10 mouse cellular contexts compared by ENCODE assay signal in genomic region chr12:76548082-76548423, GRCm38 (mm10). TPM values are rescaled to one million over a fixed set of nuclear protein-coding genes. Genes with fewer than 3 reads are reported as not detected.
DNase-seq lines count a peak whose midpoint lies in the region; ATAC-seq and TF ChIP-seq lines count a peak whose summit lies in the region.
"Had no signal": no experiment of that assay in that cellular context is flagged by ENCODE, and none has a peak within 500 bp of the region (broad histone marks: within the 10 kb centered on the region; RNA-seq: fewer than 3 reads in every experiment).

No protein-coding gene starts in this region.

- H3K36me3 ChIP-seq in heart, embryonic 11.5 days (ENCODE audit: control insufficient read depth, insufficient read depth, low read length): no peaks in the 10 kb centered on the region
- H3K36me3 ChIP-seq in embryonic facial prominence, embryonic 13.5 days: no peaks in the 10 kb centered on the region

- no peak for TF ChIP-seq CTCF in left cerebral cortex, adult 2 months (IDR thresholded peaks at IDR 0.05)

- no peak for DNase-seq in heart, postnatal 10 days
- DNase-seq in left cerebral cortex, adult 2 months (ENCODE audit: extremely low spot score in 1 of 2, low spot score in 2 of 2): no peak
- no peak for DNase-seq in left cerebral cortex, postnatal 4 days
- no peak for DNase-seq in adrenal gland, adult 18-20 months (ENCODE audit: low spot score in 2 of 2)
- DNase-seq: gastrocnemius, postnatal 14 days; right cerebral cortex, postnatal 14 days had no signal

- 31% methylated on average over 7 of the region's 7 CpGs for WGBS in heart, embryonic 11.5 days (ENCODE audit: insufficient replicate concordance)
- WGBS in embryonic facial prominence, embryonic 13.5 days: 13% methylated on average over 7 of the region's 7 CpGs

- no peak overlapping the region for H3K4me3 ChIP-seq in heart, embryonic 11.5 days (ENCODE audit: low read depth, low read length)
- peak overlapping the region; percentile 36; the same call in 1 of the 2 replicates for H3K4me3 ChIP-seq in left cerebral cortex, adult 2 months
- no peak overlapping the region for H3K4me3 ChIP-seq in embryonic facial prominence, embryonic 13.5 days

- H3K9ac ChIP-seq in heart, embryonic 11.5 days (ENCODE audit: low read depth, low read length): no peak overlapping the region
- no peak overlapping the region for H3K9ac ChIP-seq in embryonic facial prominence, embryonic 13.5 days

- H3K4me2 ChIP-seq in heart, embryonic 11.5 days: peak overlapping the region; percentile 58; the same call in 1 of the 2 replicates
- H3K4me2 ChIP-seq in embryonic facial prominence, embryonic 13.5 days: peak overlapping the region; percentile 57

- no peaks in the 10 kb centered on the region for H3K9me3 ChIP-seq in heart, embryonic 11.5 days (replicated peaks; ENCODE audit: control insufficient read depth, low read length)
- H3K9me3 ChIP-seq in embryonic facial prominence, embryonic 13.5 days: no peaks in the 10 kb centered on the region

- peaks cover 3% of the 10 kb centered on the region; the same call in 1 of the 2 replicates for H3K27me3 ChIP-seq in heart, embryonic 11.5 days (ENCODE audit: control insufficient read depth, insufficient read depth, low read length)
- H3K27me3 ChIP-seq in embryonic facial prominence, embryonic 13.5 days: peaks cover 42% of the 10 kb centered on the region

- H3K4me1 ChIP-seq in heart, embryonic 11.5 days (ENCODE audit: control insufficient read depth, insufficient read depth, low read length): peaks cover 57% of the 10 kb centered on the region
- H3K4me1 ChIP-seq in embryonic facial prominence, embryonic 13.5 days: peaks cover 40% of the 10 kb centered on the region

- H3K27ac ChIP-seq in heart, embryonic 11.5 days (ENCODE audit: low read depth, low read length): no peak overlapping the region
- peak overlapping the region; percentile 88; the same call in 1 of the 2 replicates for H3K27ac ChIP-seq in left cerebral cortex, adult 2 months
- peak overlapping the region; percentile 87 for H3K27ac ChIP-seq in embryonic facial prominence, embryonic 13.5 days

- ATAC-seq in heart, embryonic 11.5 days (replicated peaks; ENCODE audit: insufficient number of reproducible peaks, low FRiP score, low TSS enrichment): no peak
- ATAC-seq in embryonic facial prominence, embryonic 13.5 days (ENCODE audit: insufficient number of reproducible peaks, insufficient read depth, low FRiP score, low TSS enrichment, low read depth): no peak; the same call in 1 of the 2 replicates
- ATAC-seq in megakaryocyte, adult 5-6 weeks (ENCODE audit: poor library complexity, severe bottlenecking): peak; percentile 44
- no peak for ATAC-seq in inflammation-experienced regulatory T-cells, adult 6 months

- intact Hi-C loops in heart, postnatal 10 days (cut with DNase I): no loop called here
- intact Hi-C loops in left cerebral cortex, adult 2 months (cut with DNase I): no loop called here
- intact Hi-C loops in left cerebral cortex, postnatal 4 days (cut with DNase I): no loop called here

RNA-seq across cellular contexts. Expression of gene Plekhg3, which starts 17.4 kb away (rescaled TPM):
- polyA plus RNA-seq in heart, embryonic 11.5 days (2014; fragmentation: Nextera tagmentation; extraction: Ambion mirVana): 4.4 and 5.4 TPM in 2 replicates
- 10 to 100 TPM; 22.7 to 24.6 TPM for total RNA-seq in heart, postnatal 10 days (2021)
- 10 to 100 TPM; 15.0 to 15.2 TPM for total RNA-seq in left cerebral cortex, adult 2 months (2021)
- 1 to 10 TPM; 3.0 to 3.3 TPM for total RNA-seq in left cerebral cortex, postnatal 4 days (2021)
- 5.7 and 6.5 TPM in 2 replicates for polyA plus RNA-seq in embryonic facial prominence, embryonic 13.5 days (2015; fragmentation: Nextera tagmentation; extraction: Ambion mirVana)
- 40.4 and 44.3 TPM in 2 replicates for total RNA-seq in megakaryocyte, adult 5-6 weeks (2015)
- 46.6 and 50.5 TPM in 2 replicates for total RNA-seq in megakaryocyte, adult 5-6 weeks (2017)
- polyA plus RNA-seq in inflammation-experienced regulatory T-cells, adult 6 months (2017; shearing (Covaris generic)): 1 to 10 TPM; 1.9 to 3.5 (median 2.9) TPM
- 10 to 100 TPM in 1 of 2 experiments, 1 to 10 TPM in 1; 8.6 to 11.9 TPM for total RNA-seq in adrenal gland, adult 18-20 months (2021)
